Mouse (Mus musculus) urinary bladder, postnatal 14 days (tissue): ENCODE data around the gene Cd48.
A peak's percentile ranks its signal among the peaks of the same experiment; 100 is the strongest.
"Not testable (repeated sequence)": the region's sequence is repeated elsewhere in the genome, so short reads cannot be mapped to it uniquely, and the experiment has no call there.

Experiments used
- DNase-seq: peaks from one replicate; pipeline ENCODE4 v3.0.0; 2021; ENCODE audit warnings: low spot score

Cd48 gene

DNA sequence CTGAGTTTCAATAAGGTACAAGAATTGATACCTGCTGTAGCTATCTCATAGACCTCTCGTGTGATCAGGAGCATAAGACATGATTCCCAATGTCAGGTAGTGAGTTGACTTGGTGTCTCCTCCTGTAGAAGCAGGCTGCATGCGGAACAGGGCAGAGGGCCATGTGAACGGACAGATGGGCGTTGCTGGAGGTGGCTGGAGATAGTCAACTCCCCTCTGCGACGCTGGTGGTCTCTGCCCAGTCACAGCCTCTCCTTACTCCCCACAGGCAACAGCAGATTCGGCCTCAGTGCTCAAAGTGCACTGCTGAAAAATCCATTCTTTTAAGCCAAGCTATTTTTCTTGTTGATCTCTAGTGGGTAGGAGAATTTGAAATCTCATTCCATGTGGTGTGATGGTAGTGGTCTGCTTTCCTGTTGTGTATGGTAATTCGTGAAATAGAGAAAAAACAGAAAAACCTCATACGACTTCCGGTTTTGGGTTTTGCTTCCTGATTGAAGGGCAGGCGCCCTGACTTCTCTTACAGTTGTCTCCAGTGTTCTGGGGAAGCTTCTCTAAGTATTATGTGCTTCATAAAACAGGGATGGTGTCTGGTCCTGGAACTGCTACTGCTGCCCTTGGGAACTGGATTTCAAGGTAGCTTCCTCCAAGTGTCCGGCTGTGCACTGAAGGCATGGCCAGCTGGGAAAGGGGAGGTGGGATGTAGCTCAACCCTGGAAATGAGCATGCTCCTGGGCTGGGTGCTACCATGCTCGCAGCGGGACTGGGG lies at the start of gene Cd48:
Cd48 (plus strand) TSS at position 479 of the 769 bp plus-strand sequence.
- no peak for DNase-seq

GRCm38 (mm10) chr1:171635696-171636095 lies 46.1 kb upstream of the Cd48 start:
- no peak for DNase-seq

DNA sequence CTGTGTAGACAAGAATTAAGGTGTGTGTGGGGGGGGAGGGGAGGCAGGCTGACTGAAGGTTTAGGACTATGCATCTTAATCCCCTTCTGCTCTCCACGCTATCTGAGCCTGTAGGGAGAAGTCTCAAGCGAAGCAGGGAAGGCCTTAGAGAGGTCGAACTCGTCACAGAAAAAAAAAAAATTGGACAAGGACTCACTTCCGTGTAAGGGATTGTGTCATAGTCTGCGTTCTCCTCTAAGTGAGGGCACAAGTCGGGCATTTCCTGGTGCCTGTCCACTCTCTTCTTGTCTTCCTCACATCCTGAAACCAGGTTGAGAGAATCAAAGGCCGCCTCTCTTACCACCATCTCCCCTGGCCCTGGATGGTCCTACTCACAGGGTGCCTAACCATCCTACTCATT lies 44.7 kb upstream of the Cd48 start:
- no peak for DNase-seq

DNA sequence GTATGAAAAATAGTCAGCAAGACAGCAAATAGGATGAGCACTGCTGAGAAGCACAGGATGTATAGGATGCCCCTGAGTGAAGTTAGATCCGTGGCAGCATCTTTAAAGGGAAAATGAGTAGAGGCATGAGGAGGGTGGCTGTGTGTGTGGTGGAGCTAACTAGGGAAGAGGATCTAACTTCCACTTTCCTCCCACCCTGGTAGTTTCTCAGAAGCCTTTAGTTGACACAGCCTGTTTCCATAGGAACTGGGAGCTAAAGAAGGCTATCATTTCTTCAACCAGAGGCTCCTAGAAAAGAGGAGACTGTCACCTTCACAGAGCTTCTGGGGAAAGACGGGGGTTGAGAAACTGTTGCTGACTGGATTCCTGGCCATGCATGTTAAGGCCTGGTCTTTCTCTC lies 43.1 kb upstream of the Cd48 start:
- no peak for DNase-seq

- DNase-seq = no peak
Measured at GRCm38 (mm10) chr1:171640796-171641195, 41.0 kb upstream of the Cd48 start.

- DNase-seq = no peak
Measured at GRCm38 (mm10) chr1:171643612-171644011, 38.2 kb upstream of the Cd48 start.

DNA sequence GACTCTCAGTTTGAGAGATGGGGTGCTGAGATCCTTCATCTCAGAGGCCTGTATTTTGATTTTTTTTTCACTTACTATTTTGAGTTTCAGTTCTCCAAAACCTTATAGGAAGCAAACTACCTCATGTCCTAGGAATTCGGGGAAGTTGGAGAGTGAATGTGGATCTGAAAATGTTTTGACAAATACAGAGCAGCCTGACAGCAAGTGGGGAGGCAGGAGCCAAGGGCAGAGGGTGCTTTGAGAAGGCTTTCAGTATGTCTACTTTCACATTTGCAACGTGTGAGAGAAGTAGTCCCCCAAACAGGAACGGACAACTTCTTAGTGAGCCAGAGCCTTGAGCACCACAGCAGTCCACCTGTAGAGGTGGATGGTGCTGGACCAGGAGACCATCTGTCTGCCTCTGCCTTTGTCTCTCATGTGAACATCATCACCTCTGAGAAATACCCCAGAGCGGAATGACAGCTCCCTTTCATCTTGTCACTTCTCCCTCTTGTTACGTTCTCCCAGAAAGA lies 35.3 kb upstream of the Cd48 start:
- no peak for DNase-seq

DNA sequence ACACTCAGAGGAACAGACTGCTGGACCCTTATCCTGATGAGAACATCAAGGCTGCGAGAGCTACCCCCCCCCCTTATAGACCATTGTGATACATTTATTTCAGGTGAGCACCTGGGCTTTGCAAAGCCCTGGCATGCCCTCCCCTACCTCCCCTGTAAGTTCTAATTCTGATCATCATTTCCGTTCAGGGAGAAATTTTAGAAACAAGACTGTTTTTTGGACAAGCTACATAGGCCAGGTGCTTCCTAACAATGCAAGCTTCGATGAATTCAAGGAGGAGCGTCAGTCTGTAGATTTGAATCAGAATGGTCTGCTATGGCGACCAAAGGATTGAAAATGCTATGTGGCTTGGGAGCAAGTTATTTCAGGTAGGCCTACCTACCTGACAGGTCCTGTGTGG lies 34.1 kb upstream of the Cd48 start:
- no peak for DNase-seq

DNA sequence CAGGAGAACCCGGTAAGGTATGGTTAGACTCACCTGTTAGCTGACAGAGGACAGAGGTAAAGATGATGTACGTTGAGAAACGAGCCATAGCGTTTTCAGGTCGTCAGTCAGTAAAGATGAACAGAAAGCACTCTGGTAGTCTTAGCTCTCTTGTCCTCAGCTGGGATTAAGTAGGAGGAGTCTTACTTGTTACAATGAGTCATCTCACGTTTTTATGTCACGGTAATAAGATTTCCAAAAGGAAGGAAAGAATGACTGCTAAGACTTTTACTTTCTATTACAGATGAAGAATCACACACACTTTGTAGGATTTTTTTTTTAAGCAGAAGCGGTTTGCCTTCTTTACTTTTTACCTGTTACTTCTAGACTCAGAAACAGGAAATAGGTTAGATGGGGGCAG lies 33.0 kb upstream of the Cd48 start:
- no peak for DNase-seq

GRCm38 (mm10) chr1:171652734-171653133 lies 29.1 kb upstream of the Cd48 start, which contains the start of gene Slamf7:
Gene Slamf7, minus strand, starts transcription at chr1:171653035.
- DNase-seq = no peak

- DNase-seq = peak; percentile 25
Measured at GRCm38 (mm10) chr1:171658561-171658991, 23.2 kb upstream of the Cd48 start.

GRCm38 (mm10) chr1:171660423-171660822 lies 21.4 kb upstream of the Cd48 start:
- no peak for DNase-seq

- DNase-seq = no peak
Measured at GRCm38 (mm10) chr1:171661482-171661881, 20.3 kb upstream of the Cd48 start.

- no peak for DNase-seq
Measured at GRCm38 (mm10) chr1:171663757-171664156, 18.1 kb upstream of the Cd48 start.

GRCm38 (mm10) chr1:171666350-171666749 lies 15.5 kb upstream of the Cd48 start:
- DNase-seq = no peak

DNA sequence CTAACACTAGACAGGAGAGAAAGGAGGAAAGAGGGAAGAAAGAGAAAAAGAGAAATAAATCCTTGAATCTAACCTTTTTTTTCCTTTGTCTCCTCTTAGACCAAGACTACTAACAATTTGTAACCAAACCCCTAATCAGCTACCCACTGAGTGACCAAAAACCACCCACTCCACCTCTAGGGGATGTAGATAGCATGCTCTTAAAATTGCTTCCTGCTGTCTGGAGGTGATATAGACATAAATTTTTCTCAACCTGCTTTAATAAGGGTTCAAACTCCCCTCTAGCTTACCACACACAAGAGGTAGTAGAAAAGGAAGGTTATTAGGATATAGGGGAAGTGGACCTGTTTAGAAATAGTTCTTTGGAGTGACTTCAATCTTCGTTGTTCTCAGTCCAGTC lies 14.6 kb upstream of the Cd48 start:
- DNase-seq = no peak

DNA sequence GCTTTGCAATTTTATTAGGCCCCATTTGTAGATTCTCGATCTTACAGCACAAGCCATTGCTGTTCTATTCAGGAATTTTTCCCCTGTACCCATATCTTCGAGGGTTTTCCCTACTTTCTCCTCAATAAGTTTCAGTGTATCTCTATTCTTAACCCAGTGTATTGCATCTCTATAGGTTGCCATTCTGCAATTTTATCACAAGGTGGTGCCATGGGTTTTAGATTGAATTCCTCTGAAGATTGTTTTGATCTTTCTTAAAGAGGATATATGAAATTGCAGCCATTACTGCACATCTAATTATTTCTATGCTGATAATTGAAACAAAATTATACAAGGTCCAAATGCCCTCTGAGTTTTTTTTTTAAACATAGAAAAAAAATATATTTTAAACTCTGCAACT lies 9.4 kb upstream of the Cd48 start:
- DNase-seq = not testable (repeated sequence)

DNA sequence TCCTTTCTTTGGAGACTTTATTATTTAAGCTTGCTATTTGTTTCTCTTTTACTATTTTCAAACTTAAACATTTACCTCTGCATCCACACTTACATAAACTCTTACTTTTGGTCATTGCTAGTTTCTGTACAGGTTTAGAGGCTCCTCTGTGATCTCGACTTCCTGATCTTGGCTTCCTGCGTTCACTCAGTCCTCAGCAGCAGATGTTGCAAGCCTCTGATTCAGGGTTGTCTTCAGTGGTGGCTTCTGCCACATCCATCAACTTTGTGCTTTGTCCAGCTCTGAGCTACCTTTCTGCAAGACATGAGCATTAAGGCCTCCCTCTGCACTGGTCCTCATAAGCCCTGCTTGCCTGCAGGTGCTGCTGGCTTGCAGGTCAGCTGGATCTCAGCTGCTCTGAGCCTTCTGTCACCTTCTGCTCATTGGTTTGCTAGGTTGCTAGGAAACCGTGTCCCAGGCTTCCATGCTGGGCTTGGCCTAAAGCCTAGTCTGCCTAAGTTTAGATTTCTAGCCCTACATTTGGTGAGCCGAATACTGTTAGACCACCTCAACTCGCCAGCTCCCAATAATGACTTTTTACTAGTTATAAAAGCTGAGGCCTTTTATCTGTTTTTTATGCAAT lies 8.8 kb upstream of the Cd48 start:
- no peak for DNase-seq

- no peak for DNase-seq
Measured at GRCm38 (mm10) chr1:171674467-171674866, 7.3 kb upstream of the Cd48 start.

DNA sequence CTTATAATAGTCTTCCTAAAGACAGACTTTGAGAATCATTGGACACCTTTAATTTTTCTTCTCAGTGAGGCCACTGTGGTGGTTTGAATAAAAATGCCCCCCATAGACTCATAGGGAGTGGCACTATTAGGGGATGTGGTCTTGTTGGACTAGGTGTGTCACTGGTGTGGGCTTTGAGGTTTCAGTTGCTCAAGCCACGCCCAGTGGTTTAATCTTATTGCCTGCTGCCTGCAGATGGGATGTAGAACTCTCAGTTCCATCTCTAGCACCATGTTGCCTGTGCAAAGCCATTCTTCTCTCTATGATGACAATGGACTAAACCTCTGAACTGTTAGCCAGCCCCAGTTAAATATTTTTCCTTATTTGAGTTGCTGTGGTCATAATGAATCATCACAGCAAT lies 4.1 kb upstream of the Cd48 start:
- DNase-seq = no peak

GRCm38 (mm10) chr1:171681009-171681408 lies 800 bp upstream of the Cd48 start:
- DNase-seq = no peak

DNA sequence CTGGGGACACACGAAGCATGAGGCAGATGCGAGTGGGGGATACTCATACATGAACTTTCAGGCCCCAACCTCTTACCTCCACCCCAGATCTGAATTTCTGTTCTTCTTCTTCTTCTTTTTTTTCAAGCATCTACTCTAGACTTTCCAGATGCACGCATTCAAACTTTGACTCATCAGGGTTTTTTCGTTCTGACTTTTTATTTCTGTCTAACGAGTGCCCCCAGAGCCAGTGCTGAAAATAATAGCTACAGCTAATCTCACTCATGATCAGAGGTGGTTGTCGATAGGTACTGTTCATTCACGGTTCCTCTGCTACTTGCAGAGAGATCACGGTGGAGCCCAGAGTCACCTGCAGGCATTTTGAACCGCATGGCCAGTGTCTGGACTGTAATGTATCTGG lies 3.1 kb downstream of the Cd48 start:
- DNase-seq = no peak

- no peak for DNase-seq
Measured at GRCm38 (mm10) chr1:171687320-171687719, 5.5 kb downstream of the Cd48 start.

GRCm38 (mm10) chr1:171693918-171694317 lies 12.1 kb downstream of the Cd48 start:
- no peak for DNase-seq
